Mouse (Mus musculus): ENCODE results near the gene Nkx2-5. TPM values are rescaled to one million over a fixed set of nuclear protein-coding genes. Genes with fewer than 3 reads are reported as not detected.

The Nkx2-5 gene
- total RNA-seq, 2 experiments from 2014 or later: not detected

DNA sequence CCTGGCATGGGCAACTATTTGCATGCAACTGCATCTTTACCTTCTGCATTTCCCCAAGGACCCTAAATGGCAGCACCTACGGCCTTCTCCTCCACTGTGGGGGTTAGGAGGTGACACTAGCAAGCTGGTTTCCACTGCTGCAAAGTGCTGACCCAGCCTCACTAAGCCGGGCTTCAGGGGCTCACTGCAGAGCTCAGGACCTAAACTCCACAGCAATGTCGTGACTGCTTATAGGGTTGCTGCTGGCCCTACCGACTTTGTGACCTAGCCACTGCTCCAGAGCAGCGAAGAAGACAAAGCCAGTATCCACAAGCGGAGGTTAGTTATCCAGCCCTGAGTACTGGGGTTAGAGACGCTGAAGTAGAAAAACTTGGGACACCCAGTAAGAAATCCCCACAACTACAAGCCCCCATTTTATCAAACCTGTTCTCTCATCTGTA is 7.2 kb downstream of the Nkx2-5 start:
- DNase-seq (ENCODE audit: low spot score in 2 of 2): no peak

- DNase-seq (ENCODE audit: low spot score in 2 of 2): no peak
Measured at GRCm38 (mm10) chr17:26836786-26837545, 7.8 kb downstream of the Nkx2-5 start.

DNA sequence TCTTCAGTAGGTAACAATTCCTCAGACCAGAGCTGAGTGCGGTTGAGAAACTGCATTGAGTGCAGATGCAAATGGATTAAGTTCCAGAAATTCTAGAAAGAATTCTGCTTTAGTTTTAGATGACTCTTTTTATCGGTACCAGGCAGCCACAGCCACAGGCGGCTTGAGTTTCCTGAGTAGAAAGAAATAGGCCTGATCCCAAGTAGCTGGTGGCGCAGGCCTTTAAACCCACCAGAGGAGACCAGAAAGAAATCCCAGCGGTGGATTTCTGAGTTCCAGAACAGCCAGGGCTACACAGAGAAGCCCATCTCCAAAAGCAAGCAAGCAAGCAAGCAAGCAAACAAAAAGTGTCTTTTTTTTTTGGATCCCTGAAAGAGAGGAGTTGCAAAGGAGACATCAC is 8.4 kb downstream of the Nkx2-5 start:
- DNase-seq (ENCODE audit: low spot score in 2 of 2): no peak

DNA sequence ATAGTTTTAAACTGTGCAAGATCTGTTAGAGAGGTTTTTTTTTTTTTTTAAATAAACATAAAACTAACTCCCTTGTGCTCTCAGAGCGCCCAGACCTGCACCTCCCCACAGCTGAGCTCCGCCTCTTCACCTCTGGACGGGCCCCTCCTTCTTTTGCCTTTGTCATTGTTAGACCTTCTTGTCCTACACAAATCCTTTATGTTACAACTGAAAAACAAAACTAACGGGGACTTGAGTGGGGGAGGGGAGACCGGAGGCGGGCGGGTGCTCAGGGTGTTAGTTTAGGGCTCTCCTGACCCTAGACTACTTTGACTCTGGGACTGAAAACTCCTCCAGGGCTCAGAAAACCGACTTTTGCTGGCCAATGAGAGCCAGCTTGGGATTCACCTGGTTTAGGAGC is 8.9 kb downstream of the Nkx2-5 start:
- DNase-seq (ENCODE audit: low spot score in 2 of 2): no peak

GRCm38 (mm10) chr17:26834966-26835755 is 9.6 kb downstream of the Nkx2-5 start:
- DNase-seq (ENCODE audit: low spot score in 2 of 2): no peak

DNA sequence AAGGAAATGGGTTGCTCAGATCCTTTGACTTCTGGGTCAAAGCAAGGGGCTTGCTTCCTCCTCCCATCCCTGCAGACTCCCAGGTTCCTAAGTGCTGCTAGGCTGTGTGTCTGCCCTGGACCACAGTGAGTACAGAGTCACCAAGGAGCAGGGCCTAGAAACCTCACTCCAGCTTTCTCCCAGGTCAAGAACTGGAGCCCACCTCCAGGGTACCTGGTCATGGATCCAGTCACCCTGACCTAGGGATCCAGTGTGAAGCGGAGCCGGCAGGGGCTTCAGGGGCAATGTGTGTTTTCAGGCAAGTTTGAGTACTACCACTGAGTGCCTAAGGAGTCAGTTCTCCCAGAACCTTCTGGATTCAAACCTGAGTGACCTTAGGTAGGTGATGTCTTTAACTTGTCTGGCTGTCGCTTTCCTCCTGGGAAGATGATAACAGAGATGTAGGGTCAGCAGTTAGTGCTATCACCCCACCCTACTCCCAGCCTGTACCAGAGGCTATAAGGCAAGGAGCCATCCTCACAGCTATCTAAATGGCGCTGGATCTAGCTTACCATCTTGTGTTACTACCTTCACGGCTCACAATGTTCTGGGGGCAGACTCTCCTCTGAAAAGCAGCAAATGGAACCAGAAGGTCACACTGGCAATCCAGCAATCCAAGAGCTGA is 10.4 kb downstream of the Nkx2-5 start:
- DNase-seq (ENCODE audit: low spot score in 2 of 2): no peak

DNA sequence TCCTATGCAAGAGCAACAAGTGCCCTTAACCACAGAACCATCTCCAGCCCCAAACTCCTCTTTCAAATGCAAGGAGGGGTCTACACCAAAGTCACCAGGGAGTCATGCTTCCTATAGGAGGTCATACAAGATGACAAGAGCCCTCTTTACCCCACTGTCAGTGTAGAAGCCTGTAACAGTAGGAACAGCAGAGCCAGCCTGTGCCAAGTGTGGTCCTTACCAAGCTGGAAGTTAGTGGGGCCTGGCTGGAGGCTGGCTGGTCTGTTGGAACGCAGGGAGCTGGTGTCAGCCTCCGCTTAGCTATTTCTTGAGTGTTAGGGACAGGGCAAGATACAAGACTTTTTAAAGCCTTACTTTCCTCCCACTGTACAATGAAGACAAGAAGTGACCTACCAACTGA is 11.0 kb downstream of the Nkx2-5 start:
- DNase-seq (ENCODE audit: low spot score in 2 of 2): no peak

DNA sequence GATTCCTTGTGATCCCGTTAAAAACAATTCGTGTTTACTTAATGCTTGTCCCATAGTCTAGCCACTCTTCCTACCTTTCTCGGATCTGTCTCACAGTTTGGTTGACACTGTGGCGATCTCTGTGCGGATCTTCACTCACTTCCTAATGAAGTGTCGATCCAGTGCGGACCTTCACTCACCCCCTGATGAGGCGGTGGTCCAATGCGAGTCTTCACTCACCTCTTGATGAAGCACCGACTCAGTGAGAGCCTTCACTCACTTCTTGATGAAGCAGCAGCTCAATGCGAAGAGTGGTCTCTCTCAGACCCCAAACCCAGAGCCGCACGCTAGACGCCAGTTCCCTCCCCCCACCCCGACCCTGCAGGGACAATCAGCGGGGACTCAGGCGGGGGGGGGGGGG is 18.7 kb downstream of the Nkx2-5 start:
- DNase-seq (ENCODE audit: low spot score in 2 of 2): no peak

DNA sequence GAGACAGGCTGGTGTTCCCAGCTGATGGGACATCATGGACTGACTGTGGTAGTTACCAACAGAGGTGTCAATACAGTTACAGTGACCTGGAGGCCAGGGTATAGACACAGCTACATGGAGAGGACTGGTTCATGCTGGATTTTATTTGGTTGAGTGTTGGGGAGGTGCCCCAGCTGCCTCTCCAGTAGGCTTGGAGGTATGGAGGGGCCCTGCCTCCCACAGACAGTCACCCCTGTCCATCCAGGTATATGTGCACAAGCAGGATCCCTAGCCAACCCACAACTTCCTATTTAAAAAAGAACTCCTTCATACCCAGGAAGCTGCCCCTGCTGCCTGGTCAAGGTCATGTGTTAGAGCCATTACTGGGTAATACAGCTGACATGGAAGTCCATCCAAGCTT is 27.0 kb downstream of the Nkx2-5 start:
- no peak for DNase-seq (ENCODE audit: low spot score in 2 of 2)

DNA sequence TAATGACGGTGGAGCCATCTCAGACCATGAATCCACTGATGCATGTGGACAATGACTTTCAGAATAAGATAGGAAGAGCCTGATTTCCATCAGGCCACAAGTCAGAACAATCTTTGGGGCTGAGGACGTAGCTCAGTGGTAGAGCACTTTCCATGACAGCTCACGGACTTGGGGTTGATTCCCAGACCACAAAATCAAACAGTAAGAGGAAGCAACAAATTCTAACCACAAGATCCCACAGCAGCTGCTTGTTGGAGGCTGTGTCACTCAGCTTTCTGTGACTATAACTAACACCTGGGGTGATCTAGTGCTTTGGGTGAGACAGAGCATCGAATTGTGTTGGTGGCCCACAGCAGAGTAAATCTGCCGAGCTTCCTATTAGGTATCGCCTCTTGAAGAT is 28.0 kb downstream of the Nkx2-5 start:
- no peak for DNase-seq (ENCODE audit: low spot score in 2 of 2)

- no peak for DNase-seq (ENCODE audit: low spot score in 2 of 2)
Measured at GRCm38 (mm10) chr17:26813497-26813896, 31.3 kb downstream of the Nkx2-5 start.

DNA sequence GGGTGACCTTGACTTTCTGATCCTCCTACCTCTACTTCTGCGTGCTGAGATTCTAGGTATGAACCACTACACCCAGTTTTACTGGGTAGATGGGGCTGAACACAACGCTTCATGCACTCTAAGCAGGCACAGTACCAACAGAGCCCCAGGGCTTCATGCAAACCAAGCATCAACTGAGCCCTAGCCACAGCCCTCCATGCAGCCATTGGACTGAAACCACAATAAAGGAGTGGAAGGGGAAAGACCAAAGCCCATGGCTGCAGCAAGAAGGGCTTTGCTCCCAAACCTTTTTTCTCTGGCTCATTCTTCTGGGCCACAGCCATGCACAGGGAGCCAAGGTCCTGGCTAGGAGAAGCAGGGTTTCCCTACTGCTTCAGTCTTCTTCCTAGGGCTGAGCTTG is 32.2 kb downstream of the Nkx2-5 start:
- DNase-seq (ENCODE audit: low spot score in 2 of 2): no peak

DNA sequence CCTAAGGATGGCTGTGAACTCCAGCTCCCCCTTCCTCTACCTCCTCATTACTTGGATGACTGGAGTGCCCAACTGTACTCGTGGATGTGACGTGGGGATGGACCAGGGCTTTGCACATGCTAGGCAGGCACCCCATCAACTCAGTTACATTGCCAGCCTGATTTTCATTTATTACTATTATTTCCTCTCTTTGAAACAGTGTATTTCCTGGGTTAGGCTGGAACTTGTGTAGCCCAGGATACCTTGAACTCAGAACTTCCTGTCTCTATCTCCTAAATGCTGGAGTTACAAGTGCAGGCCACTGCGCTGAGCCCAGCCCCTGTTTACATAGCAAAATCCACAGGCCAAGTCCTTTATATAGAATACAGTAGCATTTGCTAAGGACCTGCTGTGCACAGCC is 41.9 kb downstream of the Nkx2-5 start:
- no peak for DNase-seq (ENCODE audit: low spot score in 2 of 2)

- no peak for DNase-seq (ENCODE audit: low spot score in 2 of 2)
Measured at GRCm38 (mm10) chr17:26797379-26798128, 47.3 kb downstream of the Nkx2-5 start.

- no peak for DNase-seq (ENCODE audit: low spot score in 2 of 2)
Measured at GRCm38 (mm10) chr17:26795386-26795785, 49.4 kb downstream of the Nkx2-5 start.

- DNase-seq (ENCODE audit: low spot score in 2 of 2): peak; percentile 25 to 35
Measured at GRCm38 (mm10) chr17:26794744-26795143, 50.1 kb downstream of the Nkx2-5 start.

- DNase-seq (ENCODE audit: low spot score in 2 of 2): no peak
Measured at GRCm38 (mm10) chr17:26793068-26793765, 51.6 kb downstream of the Nkx2-5 start.

- no peak for DNase-seq (ENCODE audit: low spot score in 2 of 2)
Measured at GRCm38 (mm10) chr17:26792096-26792495, 52.7 kb downstream of the Nkx2-5 start.

GRCm38 (mm10) chr17:26791580-26791979 is 53.2 kb downstream of the Nkx2-5 start:
- no peak for DNase-seq (ENCODE audit: low spot score in 2 of 2)
